Mouse (Mus musculus) MEL-GATA-1-ER (cell line): ENCODE data around the gene Faah.

Source experiments
- DNase-seq: peaks from one replicate; pipeline ENCODE4 v3.0.0-alpha.2; 2012; ENCODE audit warnings: low read depth; ENCODE audit errors: extremely low read depth

Gene Faah

GRCm38 (mm10) chr4:116000671-116001070 is 17.1 kb downstream of the Faah start:
- DNase-seq = no peak

DNA sequence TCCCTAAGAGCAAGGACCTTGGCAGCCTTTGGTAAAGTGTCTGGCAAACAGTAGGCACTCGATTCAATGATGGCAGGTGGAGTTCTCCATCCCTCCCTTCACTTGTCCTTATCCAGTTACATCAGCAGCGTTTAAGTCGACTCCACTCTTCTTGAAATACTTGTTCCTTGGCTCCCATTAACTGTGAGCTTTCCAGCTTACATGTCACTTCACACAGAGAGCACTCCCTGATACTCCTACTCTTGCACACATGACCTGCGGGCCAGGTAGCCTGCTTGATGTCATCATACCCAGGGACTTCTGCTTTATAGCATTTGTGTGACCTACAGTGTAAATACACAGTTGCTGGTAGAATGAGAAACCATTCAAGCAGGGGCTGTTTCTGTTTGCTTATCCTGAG is 21.0 kb downstream of the Faah start:
- DNase-seq = no peak

DNA sequence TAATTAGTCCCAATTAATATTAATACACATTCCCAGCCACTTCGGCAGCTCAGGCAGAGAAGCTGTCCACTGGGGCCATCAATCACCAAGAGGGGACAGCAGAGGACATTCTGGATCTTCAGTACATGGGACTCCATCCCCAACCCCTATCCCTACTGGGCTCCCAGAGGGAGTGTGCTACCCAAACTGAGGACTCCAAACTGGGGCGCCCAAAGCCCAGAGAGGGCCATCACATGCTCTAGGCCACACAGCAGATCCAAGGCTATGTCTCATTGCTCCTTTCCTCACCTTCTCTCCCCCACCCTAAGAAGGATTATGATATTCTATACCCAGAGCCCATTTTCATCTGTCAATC is 22.4 kb downstream of the Faah start:
- DNase-seq = no peak

DNA sequence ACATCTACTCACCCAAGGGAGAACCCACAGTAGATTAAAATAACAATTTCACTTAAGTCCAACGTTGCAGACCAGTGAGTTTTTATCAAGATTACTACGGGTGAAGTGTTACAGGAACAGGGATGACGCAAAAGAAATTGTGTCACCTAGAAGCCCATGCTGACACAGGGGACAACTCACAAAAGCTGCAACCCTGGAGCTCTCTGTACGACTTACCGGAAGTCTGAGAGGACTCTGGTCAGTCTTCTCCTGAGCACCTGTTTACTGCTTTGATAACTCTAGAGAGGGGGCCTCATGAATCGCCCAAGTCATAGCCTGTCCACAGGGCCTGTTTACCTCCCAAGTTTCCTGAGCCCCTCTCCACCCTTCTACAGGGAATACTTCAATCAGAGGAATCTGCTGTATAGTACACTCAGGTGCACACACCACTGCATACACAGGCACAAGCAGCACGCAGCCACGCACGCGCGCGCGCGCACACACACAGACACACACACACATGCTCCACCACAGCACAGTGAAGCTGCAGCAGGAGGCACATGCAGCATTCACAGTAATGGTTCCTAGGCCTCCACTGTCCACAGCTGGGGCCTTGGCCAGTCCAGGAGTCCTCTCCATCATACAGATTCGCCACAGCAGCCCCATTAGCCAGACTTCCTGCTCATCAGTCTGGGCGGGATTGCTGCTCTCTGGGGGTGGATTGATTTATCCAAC is 22.9 kb downstream of the Faah start:
- DNase-seq = no peak

GRCm38 (mm10) chr4:115989382-115989781 is 28.3 kb downstream of the Faah start:
- no peak for DNase-seq

DNA sequence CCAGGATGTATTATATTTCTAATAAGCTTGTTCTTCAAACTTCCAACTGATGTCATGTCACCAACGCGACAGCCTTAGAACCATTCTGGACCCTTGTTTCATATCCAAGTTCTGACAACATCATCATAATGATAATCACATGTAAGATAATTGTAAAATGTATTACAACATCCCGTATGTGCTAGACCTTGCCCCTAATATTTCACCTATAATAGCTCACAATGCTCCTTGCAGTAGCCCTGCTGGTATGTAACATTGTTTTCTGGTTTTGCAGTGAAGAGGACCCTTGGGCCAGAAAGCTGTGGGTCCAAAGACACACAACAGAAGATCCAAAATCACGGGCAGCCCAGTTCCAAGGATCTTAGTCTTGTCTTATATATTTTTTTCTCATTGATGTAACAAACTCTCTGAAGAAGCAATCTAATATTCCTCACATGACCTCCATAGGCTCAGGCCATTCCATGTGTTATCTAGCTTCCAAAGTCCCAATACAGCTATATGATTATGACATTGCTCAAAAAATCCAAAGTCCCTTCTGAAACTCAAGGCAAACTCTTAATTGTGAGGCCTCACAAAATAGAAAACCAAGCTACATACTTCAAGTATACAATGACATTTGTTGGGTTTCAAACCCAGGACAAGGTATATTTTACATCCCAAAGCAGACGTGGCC is 29.7 kb downstream of the Faah start:
- no peak for DNase-seq

- DNase-seq = no peak
Measured at GRCm38 (mm10) chr4:115987436-115987835, 30.3 kb downstream of the Faah start.

DNA sequence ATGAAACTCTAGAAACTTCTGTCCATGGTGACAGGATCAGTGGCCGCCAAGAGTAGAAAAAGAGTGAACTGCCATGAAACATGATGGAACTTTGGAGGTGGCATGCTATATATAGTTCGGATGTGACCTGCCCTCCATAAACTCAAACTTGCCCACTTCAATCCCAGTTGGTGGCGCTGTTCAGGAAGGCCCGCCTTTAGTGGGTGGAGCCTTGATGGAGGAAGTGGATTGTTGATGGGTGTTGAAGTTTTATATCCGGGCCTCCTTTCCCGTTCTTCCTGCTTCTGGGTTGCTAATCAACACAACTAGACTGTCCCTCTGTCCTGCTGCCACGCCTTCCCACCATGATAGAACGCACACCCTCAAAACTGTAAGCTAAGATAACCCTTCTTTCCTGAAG is 32.8 kb downstream of the Faah start:
- DNase-seq = peak; percentile 90

DNA sequence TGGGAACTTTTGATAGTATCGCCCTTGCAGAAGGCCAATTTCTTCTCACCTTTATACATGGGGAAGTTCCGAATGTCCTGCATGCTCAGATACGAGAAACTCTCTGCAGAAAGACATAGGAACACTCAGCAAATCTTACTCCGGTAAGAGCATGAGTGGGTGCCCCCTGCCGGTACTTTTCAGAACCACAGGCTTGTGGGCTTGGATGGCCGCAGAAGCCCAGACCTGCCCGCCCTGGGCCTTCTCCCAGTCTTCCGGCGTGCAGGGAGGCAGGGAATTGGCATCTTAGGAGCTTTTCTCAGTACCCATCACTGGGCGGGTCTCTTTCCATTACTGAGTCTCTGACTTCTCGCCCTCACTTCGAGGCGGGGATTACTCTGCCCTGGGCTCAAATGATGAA is 33.6 kb downstream of the Faah start:
- peak; percentile 68 for DNase-seq

DNA sequence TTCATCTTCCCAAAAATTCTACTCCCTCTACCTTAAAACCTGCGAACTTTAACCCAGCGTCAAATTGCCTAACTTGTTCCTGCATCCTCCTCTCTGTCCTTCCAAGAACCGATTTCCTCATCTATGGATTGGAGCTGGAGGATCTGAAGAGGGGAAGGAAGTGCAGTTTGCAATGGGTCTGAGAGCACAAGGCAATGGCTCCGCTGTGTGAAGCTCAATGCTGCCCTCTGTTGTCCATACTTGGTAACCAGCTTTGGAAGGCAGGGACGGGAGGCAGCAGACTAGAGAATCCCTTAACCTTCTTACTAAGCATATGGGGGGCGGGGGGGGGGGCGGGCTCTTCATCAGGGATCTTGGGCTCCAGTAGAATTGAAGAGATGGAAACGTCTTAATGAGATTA is 37.0 kb downstream of the Faah start:
- DNase-seq = peak; percentile 74

- no peak for DNase-seq
Measured at GRCm38 (mm10) chr4:115979437-115979836, 38.3 kb downstream of the Faah start.

DNA sequence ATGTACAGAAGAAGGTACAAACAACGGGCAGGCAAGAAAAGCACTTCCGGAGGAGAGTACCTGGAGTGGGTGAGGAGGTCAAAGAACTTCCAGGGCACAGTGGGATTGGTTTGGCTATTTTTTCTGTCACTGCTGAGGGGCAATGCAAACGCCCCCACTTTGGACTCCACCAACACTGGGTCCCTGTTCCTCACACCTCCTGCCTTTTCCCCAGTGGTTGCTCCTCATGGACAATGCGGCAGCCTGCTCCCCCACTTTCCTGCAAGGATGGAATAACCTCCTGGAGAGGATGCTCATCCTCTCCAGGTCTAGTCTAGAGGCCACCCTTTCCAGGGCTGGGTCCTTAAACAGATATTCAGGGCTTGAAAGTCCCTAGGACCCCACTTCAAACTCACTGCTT is 38.8 kb downstream of the Faah start:
- no peak for DNase-seq

GRCm38 (mm10) chr4:115972543-115972942 is 45.2 kb downstream of the Faah start:
- no peak for DNase-seq

DNA sequence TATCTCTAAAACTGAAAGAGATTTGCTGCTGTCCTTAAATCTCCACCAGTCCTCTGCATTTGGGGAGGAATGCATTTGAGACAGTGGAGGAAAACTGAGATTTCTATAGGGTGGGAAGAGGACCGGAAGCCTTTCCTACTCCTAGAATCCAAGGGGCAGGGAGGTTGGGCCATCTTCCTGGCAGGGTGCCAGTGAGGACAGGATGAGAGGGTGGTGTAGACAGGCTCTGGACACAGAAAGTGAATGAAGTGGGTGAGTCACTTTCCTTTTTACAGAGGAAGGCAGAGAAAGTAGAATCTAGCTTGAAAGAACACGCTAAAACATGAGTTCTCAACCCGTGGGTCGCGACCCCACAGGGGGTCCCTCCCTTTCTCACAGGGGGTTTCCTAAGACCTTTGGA is 53.3 kb downstream of the Faah start:
- DNase-seq = no peak

DNA sequence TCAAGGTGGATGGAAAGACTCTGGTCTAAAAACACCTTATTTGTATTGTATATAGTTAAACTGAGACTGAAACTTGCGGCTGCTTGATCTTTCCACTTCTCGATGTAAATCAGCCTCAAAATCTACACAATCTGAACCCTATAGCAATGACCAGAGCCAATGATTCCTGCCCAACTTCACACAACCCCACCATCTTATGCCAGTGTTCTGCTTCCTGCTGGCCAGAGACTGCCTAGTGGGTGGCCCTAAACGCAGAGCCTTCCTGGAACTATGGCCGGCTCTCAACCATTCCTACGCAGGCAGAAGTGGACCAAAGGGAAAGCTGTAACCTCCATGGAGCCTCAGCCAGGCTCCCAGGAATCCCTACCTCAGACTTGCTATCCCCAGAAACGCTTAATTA is 54.0 kb downstream of the Faah start:
- no peak for DNase-seq

DNA sequence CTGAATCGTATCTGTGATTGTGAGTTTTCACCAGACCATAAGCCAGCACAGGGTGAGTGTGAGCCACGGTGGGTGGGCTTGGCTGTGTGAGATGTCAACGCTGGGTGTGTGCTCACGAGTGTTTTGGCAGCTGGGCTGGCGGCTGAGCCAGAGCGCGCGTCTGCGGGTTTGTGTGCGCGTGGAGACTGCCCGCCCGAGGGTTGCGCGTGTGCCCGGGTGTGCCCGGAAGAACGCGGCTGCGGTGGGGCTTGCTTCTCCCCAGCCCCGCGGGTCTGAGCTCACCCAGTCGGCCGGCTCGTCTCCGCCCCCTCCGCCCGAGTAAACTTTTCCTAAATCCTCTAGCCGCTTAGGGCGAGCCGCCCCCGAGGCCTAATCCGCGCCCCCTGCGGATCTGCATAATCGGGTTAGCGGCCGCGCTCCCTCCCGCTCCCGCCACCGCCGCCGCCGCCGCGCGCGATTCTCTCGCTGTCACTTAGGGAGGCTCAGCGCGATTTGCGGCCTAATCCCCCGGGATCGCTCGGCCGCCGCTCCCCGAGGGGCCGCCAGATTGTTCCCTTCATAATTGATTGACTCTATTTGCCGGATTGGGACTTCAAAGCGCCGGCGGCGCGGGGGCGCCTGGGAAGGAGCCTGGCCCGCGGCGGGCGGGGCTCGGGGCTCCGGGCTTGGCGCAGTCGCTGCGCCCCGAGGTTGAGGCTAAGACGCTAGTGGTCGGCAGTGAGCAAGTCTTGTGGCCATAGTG is 54.9 kb downstream of the Faah start:
- DNase-seq = no peak

DNA sequence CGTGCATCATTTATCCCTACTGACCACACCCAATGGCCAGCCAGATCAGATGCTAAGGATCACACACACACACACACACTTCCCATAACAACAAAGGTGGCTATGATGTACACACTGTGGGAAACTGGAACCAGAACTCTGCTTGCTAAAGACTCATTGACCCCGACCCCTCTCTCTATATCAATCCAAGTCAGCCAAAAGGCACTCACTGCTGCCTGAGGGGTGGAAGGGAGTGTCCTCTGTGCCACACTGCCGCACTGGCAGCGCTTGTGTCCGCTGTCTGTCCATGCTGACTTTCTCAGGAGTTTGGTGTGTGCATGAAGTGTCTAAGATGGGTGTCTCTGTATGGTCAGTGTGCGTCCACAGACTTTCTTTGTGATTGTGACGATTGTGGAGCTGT is 55.7 kb downstream of the Faah start:
- no peak for DNase-seq

GRCm38 (mm10) chr4:115959546-115959945 is 58.2 kb downstream of the Faah start:
- no peak for DNase-seq

- DNase-seq = no peak
Measured at GRCm38 (mm10) chr4:115955494-115955775, 62.3 kb downstream of the Faah start.

- no peak for DNase-seq
Measured at GRCm38 (mm10) chr4:115954656-115955493, 62.9 kb downstream of the Faah start.

DNA sequence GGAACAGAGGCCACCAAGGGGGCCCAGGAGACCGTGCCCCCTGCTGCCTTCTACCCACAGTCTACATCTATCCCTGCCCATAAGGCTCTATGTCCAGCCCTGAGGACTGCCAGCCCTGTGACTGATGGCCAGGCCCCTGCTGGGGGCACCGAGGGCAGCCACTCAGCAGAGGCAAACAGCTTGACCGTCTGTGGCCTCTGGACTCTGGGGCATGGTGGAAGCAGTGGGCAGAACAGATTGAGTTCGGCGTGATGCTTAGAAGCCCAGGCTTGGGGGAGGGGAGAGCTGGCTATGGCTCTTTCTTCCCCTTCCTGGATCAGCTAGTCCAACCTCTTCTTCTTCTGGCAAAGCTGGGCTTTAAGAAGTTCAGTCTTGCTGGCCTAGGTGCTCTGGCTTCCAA is 64.2 kb downstream of the Faah start:
- DNase-seq = no peak

- peak; percentile 24 for DNase-seq
Measured at GRCm38 (mm10) chr4:115952758-115953157, 65.0 kb downstream of the Faah start.
